Mouse (Mus musculus) hindbrain, embryonic 16.5 days (tissue): ENCODE measurements around the gene Slc25a40. TPM values are rescaled to one million over a fixed set of nuclear protein-coding genes. Genes with fewer than 3 reads are reported as not detected.
A peak's percentile ranks its signal among the peaks of the same experiment; 100 is the strongest.

Source experiments
- ATAC-seq: fragments of 200-750 bp; cut with Nextera tagmentation; 2 replicates; pipeline ENCODE4 v1.8.0; 2017; ENCODE audit warnings: moderate TSS enrichment, moderate library complexity
- H3K27ac ChIP-seq: fragments of 300-500 bp; sonication (generic); 2 replicates; pipeline ENCODE4 v1.5.1; 2014; ENCODE audit warnings: low read depth, mild to moderate bottlenecking, control low read depth, low read length, moderate library complexity
- H3K27me3 ChIP-seq: fragments of 300-500 bp; sonication (generic); replicated peaks from 2 replicates; pipeline ENCODE4 v1.6.1; 2014; ENCODE audit warnings: low read length; ENCODE audit not compliant: control insufficient read depth, insufficient read depth
- H3K36me3 ChIP-seq: fragments of 300-500 bp; sonication (generic); 2 replicates; pipeline ENCODE4 v1.6.1; 2014; ENCODE audit warnings: mild to moderate bottlenecking, low read length, moderate library complexity, mixed read lengths; ENCODE audit not compliant: control insufficient read depth, insufficient read depth
- H3K4me1 ChIP-seq: fragments of 300-500 bp; sonication (generic); 2 replicates; pipeline ENCODE4 v1.6.1; 2014; ENCODE audit warnings: low read depth, low read length; ENCODE audit not compliant: control insufficient read depth, insufficient read depth
- H3K4me2 ChIP-seq: fragments of 300-500 bp; sonication (generic); 2 replicates; pipeline ENCODE4 v1.6.1; 2014; ENCODE audit warnings: mild to moderate bottlenecking, low read length, control low read depth, moderate library complexity
- H3K4me3 ChIP-seq: fragments of 300-500 bp; sonication (generic); 2 replicates; pipeline ENCODE4 v1.5.1; 2014; ENCODE audit warnings: mild to moderate bottlenecking, low read length, control low read depth, moderate library complexity
- H3K9ac ChIP-seq: fragments of 300-500 bp; sonication (generic); 2 replicates; pipeline ENCODE4 v1.6.1; 2014; ENCODE audit warnings: low read depth, mild to moderate bottlenecking, control low read depth, low read length, moderate library complexity
- H3K9me3 ChIP-seq: fragments of 300-500 bp; sonication (generic); 2 replicates; pipeline ENCODE4 v1.6.1; 2014; ENCODE audit warnings: mild to moderate bottlenecking, low read length, moderate library complexity; ENCODE audit not compliant: control insufficient read depth
- WGBS: fragments of 180-500 bp; shearing (Covaris S2); extraction: QIAGEN DNeasy Blood & Tissue Kit; methylation state at CpG from one replicate; pipeline ENCODE4 v1.1.7; 2014; 5-methylcytosine and 5-hydroxymethylcytosine counted together
- polyA plus RNA-seq: library from polyadenylated mRNA; unstranded; fragments of >200 nt; fragmentation: Nextera tagmentation; extraction: Ambion mirVana; gene quantifications from 2 replicates; pipeline ENCODE4 v1.2.1, GENCODE M21; 2015

Slc25a40 gene
- 8.9 and 9.0 TPM in 2 replicates for polyA plus RNA-seq

DNA sequence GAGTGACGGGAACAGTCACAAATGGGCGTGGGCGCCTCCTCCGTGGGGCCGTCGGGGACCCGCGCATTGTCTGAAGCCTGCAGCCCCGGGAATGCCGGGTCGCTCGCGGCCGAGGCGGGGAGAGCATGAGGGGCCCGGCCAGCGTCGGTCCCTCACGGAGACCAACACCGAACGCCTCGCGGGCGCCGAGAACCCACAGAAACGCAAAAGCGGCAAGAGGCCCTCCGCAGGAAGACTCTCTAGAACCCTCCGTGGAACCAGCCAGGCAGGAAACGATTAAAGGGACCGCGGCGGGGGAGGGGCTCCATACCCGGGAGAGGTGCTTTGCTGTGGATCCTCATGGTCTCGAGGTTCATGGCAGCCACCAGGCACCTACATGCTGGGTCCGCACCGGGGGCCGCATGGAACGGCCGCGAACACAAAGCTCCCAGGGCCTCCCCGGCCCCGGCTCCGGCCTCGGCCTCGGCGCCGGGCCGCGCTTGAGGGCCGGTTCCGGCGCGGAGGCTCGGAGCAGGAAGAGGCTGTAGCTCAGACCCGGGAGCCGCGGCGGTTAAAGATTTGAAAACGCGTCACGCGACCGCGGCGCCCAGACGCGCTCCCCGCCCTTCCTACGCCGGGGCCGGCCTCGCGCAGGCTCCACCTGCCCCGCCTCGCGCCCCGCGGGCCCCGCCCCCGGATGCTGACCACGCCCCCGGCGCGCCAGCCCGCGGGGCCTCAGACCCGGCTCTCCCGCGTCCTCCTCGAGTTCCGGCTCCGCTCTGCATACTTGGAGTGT, at the start of gene Slc25a40, which contains the start of gene Dbf4:
Gene Slc25a40 (plus strand): TSS at position 694 of the 775 bp plus-strand sequence.
Gene Dbf4 (minus strand): TSS at position 560 of the 775 bp plus-strand sequence.
- Histone ChIP-seq H3K4me3 (peak within 1 kb of the TSS; percentile 61), H3K4me1 (peaks cover 6% of the 10 kb centered on the region), H3K4me2 (peak within 1 kb of the TSS; percentile 92), H3K9me3 (no peaks in the 10 kb centered on the region), H3K36me3 (no peaks in the 10 kb centered on the region; the same call in 1 of the 2 replicates), H3K9ac (peak within 1 kb of the TSS; percentile 87), H3K27ac (peak within 1 kb of the TSS; percentile 77), H3K27me3 (no peaks in the 10 kb centered on the region)
- peak; percentile 98 for ATAC-seq
- under 1% methylated on average over 66 of the region's 93 CpGs for WGBS

DNA sequence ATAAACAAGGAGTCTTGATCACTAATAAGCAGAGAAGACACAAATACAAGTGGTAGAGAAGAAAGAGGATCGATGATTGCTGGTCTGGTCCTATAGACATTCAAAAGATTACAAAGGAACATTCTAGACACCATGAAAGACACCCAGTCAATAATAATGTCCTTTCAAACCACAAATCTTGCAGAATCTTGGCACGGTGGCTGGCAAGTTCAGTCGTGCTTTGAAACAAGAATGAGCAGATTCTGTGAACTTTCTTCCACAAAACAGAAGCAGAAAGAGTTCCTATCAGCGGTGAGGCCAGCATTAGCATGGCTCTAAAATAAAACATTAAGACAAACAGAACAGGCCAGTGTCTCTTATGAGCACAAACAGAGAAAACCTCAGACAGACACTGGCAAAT, 49.2 kb upstream of the Slc25a40 start:
- H3K9ac ChIP-seq = no peak overlapping the region
- no peaks in the 10 kb centered on the region for H3K9me3 ChIP-seq
- H3K27ac ChIP-seq = no peak overlapping the region
- no peak overlapping the region for H3K4me3 ChIP-seq
- WGBS = 71% methylated on average over 4 of the region's 4 CpGs
- H3K27me3 ChIP-seq = no peaks in the 10 kb centered on the region
- ATAC-seq = no peak
- H3K36me3 ChIP-seq = no peaks in the 10 kb centered on the region
- no peaks in the 10 kb centered on the region for H3K4me1 ChIP-seq
- H3K4me2 ChIP-seq = no peak overlapping the region

- WGBS = 83% methylated on average over 5 of the region's 5 CpGs
- Histone ChIP-seq H3K36me3 (no peaks in the 10 kb centered on the region), H3K9ac (no peak overlapping the region), H3K27me3 (no peaks in the 10 kb centered on the region), H3K4me1 (no peaks in the 10 kb centered on the region), H3K4me3 (no peak overlapping the region), H3K27ac (no peak overlapping the region), H3K9me3 (no peaks in the 10 kb centered on the region), H3K4me2 (no peak overlapping the region)
- ATAC-seq = no peak
Observed at GRCm38 (mm10) chr5:8374297-8374906, 48.2 kb upstream of the Slc25a40 start.

DNA sequence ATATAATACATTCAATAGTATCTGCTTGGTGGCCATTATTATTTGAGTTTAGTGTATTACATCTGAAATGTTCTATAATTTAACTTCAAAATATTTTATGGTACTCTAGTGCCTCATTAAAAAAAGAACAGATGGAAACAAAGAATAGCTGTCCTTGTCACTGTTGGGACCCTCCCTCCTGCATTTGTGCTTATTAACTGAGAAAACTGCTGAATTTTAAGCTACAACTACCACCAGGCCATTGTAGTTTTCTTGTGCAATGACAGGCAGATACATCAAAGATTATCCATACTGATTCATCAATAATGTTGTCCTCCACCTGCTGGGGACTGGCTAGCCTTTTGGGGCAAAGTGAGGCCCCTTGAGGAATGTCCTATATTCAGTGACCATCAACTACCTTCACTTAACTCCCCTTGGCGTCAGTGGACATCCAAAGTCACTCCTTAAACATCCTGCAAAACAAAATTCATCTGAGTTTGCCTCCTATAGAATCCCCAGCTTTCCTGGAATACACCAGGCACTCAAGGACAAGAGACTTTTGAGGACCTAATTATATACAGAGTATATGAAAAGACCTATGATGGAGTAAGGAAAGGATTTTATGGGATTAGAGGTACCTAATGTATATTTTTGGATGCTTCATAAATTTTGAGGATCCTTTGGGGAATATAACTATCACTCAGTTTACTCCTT, 28.6 kb upstream of the Slc25a40 start:
- H3K27ac ChIP-seq = no peak overlapping the region
- H3K27me3 ChIP-seq = no peaks in the 10 kb centered on the region
- H3K4me1 ChIP-seq = no peaks in the 10 kb centered on the region
- 68% methylated on average over 1 of the region's 1 CpGs for WGBS
- H3K9ac ChIP-seq = no peak overlapping the region
- peaks cover 3% of the 10 kb centered on the region; the same call in 1 of the 2 replicates for H3K36me3 ChIP-seq
- H3K4me2 ChIP-seq = no peak overlapping the region
- no peak overlapping the region for H3K4me3 ChIP-seq
- ATAC-seq = no peak
- H3K9me3 ChIP-seq = no peaks in the 10 kb centered on the region

- ATAC-seq = no peak
- Histone ChIP-seq H3K9ac (no peak overlapping the region), H3K9me3 (no peaks in the 10 kb centered on the region), H3K4me1 (no peaks in the 10 kb centered on the region), H3K36me3 (peaks cover 5% of the 10 kb centered on the region; the same call in 1 of the 2 replicates), H3K4me2 (no peak overlapping the region), H3K27me3 (no peaks in the 10 kb centered on the region), H3K27ac (no peak overlapping the region), H3K4me3 (no peak overlapping the region)
- WGBS = 94% methylated on average over 13 of the region's 13 CpGs
Observed at GRCm38 (mm10) chr5:8397587-8398249, 24.9 kb upstream of the Slc25a40 start.

GRCm38 (mm10) chr5:8408746-8409145, 13.9 kb upstream of the Slc25a40 start:
- Histone ChIP-seq H3K4me2 (no peak overlapping the region), H3K27ac (no peak overlapping the region), H3K9ac (no peak overlapping the region), H3K36me3 (peaks cover 3% of the 10 kb centered on the region; the same call in 1 of the 2 replicates), H3K4me1 (no peaks in the 10 kb centered on the region), H3K27me3 (no peaks in the 10 kb centered on the region), H3K4me3 (no peak overlapping the region), H3K9me3 (no peaks in the 10 kb centered on the region)
- no peak for ATAC-seq
- WGBS = 91% methylated on average over 4 of the region's 4 CpGs

GRCm38 (mm10) chr5:8416683-8417413, 5.8 kb upstream of the Slc25a40 start:
- no peak for ATAC-seq
- no peak overlapping the region for H3K4me3 ChIP-seq
- no peak overlapping the region for H3K9ac ChIP-seq
- H3K4me2 ChIP-seq = no peak overlapping the region
- peaks cover 3% of the 10 kb centered on the region; the same call in 1 of the 2 replicates for H3K4me1 ChIP-seq
- H3K27ac ChIP-seq = no peak overlapping the region
- 94% methylated on average over 3 of the region's 3 CpGs for WGBS
- H3K9me3 ChIP-seq = no peaks in the 10 kb centered on the region
- H3K36me3 ChIP-seq = no peaks in the 10 kb centered on the region; the same call in 1 of the 2 replicates
- H3K27me3 ChIP-seq = no peaks in the 10 kb centered on the region

- H3K27me3 ChIP-seq = no peaks in the 10 kb centered on the region
- no peak overlapping the region for H3K27ac ChIP-seq
- ATAC-seq = no peak
- no peak overlapping the region for H3K4me2 ChIP-seq
- H3K4me3 ChIP-seq = no peak overlapping the region
- WGBS = 32% methylated on average over 1 of the region's 1 CpGs
- no peaks in the 10 kb centered on the region for H3K9me3 ChIP-seq
- peaks cover 3% of the 10 kb centered on the region; the same call in 1 of the 2 replicates for H3K4me1 ChIP-seq
- H3K9ac ChIP-seq = no peak overlapping the region
- H3K36me3 ChIP-seq = no peaks in the 10 kb centered on the region; the same call in 1 of the 2 replicates
Observed at GRCm38 (mm10) chr5:8417443-8417842, 5.2 kb upstream of the Slc25a40 start.
